Mouse (Mus musculus) intestine, embryonic 14.5 days (tissue): ENCODE data around the gene Spata18. TPM values are rescaled to one million over a fixed set of nuclear protein-coding genes. Genes with fewer than 3 reads are reported as not detected.
A peak's percentile ranks its signal among the peaks of the same experiment; 100 is the strongest.

ENCODE experiments used
- ATAC-seq: fragments of 200-750 bp; cut with Nextera tagmentation; replicated peaks from 2 replicates; pipeline ENCODE4 v1.8.0; 2017; ENCODE audit warnings: low read depth, moderate number of reproducible peaks, moderate TSS enrichment, moderate library complexity; ENCODE audit not compliant: low FRiP score, low TSS enrichment
- DNase-seq: peaks from one replicate; pipeline ENCODE4 v3.0.0-alpha.2; 2018; ENCODE audit warnings: low spot score
- H3K27ac ChIP-seq: fragments of 300-500 bp; sonication (generic); 2 replicates; pipeline ENCODE4 v1.5.1; 2014; ENCODE audit warnings: low read depth, mild to moderate bottlenecking, control low read depth
- H3K27me3 ChIP-seq: fragments of 300-500 bp; sonication (generic); replicated peaks from 2 replicates; pipeline ENCODE4 v1.6.1; 2014; ENCODE audit warnings: low read length, control low read depth; ENCODE audit not compliant: control insufficient read depth, insufficient read depth
- H3K36me3 ChIP-seq: fragments of 300-500 bp; sonication (generic); 2 replicates; pipeline ENCODE4 v1.6.1; 2014; ENCODE audit warnings: low read length, control low read depth; ENCODE audit not compliant: control insufficient read depth, insufficient read depth
- H3K4me1 ChIP-seq: fragments of 300-500 bp; sonication (generic); replicated peaks from 2 replicates; pipeline ENCODE4 v1.6.1; 2014; ENCODE audit warnings: low read length, control low read depth, mixed read lengths; ENCODE audit not compliant: control insufficient read depth, insufficient read depth
- H3K4me2 ChIP-seq: fragments of 300-500 bp; sonication (generic); 2 replicates; pipeline ENCODE4 v1.6.1; 2014; ENCODE audit warnings: low read length
- H3K4me3 ChIP-seq: fragments of 300-500 bp; sonication (generic); 2 replicates; pipeline ENCODE4 v1.5.1; 2014; ENCODE audit warnings: low read depth, low read length, control low read depth, mixed read lengths
- H3K9ac ChIP-seq: fragments of 300-500 bp; sonication (generic); 2 replicates; pipeline ENCODE4 v1.6.1; 2014; ENCODE audit warnings: mild to moderate bottlenecking, low read length
- H3K9me3 ChIP-seq: fragments of 300-500 bp; sonication (generic); 2 replicates; pipeline ENCODE4 v1.6.1; 2016; ENCODE audit warnings: low read length, control low read depth; ENCODE audit not compliant: control insufficient read depth
- WGBS: fragments of 180-500 bp; shearing (Covaris S2); extraction: QIAGEN DNeasy Blood & Tissue Kit; methylation state at CpG from one replicate; pipeline ENCODE4 v1.1.7; 2014; 5-methylcytosine and 5-hydroxymethylcytosine counted together
- polyA plus RNA-seq: library from polyadenylated mRNA; unstranded; fragments of >200 nt; fragmentation: Nextera tagmentation; extraction: Ambion mirVana; gene quantifications from 2 replicates; pipeline ENCODE4 v1.2.1, GENCODE M21; 2014

The Spata18 gene
- polyA plus RNA-seq, 1 experiment from 2014 or later: 0.45 TPM

DNA sequence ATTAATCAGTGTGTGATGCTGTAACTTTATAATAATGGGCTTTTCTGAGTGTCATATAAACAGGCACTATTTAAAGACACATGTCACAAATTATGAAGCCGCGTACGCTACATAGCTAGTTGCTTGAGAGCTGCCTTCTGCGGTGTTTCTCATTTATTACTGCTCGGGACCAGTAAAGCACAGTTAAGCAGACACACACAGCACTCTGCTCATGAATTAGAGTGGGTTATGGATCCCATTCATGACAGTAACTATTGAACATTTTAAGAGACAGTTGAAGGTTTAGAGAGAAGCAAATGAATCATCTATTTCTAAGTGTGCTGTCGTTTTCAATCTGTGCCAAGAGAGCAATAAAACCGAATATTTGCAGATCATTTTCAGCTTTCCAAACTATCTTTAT lies 24.3 kb upstream of the Spata18 start:
- 86% methylated on average over 7 of the region's 7 CpGs for WGBS

DNA sequence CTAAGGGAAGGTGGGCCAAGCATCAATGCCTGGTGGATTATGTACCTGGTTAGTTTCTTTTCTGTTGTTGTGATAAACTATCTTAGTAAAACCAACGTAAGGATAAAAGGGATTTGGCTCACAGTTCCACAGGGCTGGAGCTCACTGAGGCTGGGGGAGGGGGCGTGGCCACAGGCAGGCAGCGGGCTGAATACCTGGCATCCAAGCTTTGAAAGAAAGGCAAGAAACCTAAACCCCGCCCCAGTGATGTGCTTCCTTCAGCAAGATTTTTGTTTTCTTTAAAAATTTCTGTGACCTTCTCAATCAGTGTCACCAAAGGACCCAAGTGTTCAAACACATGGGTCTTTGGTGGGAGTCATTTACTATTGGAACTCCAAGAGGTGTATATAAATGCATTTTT lies 23.6 kb upstream of the Spata18 start:
- Histone ChIP-seq H3K27me3 (no peaks in the 10 kb centered on the region), H3K4me2 (no peak overlapping the region), H3K27ac (no peak overlapping the region), H3K9me3 (no peaks in the 10 kb centered on the region), H3K4me3 (no peak overlapping the region), H3K9ac (no peak overlapping the region), H3K4me1 (no peaks in the 10 kb centered on the region), H3K36me3 (no peaks in the 10 kb centered on the region)
- DNase-seq (no peak), ATAC-seq (no peak)
- 60% methylated on average over 4 of the region's 4 CpGs for WGBS

More for the DNA sequence above, 24.3 kb upstream of the Spata18 start:
- Histone ChIP-seq H3K4me2 (no peak overlapping the region), H3K9ac (no peak overlapping the region), H3K9me3 (no peaks in the 10 kb centered on the region), H3K36me3 (no peaks in the 10 kb centered on the region), H3K4me3 (no peak overlapping the region), H3K27me3 (no peaks in the 10 kb centered on the region), H3K27ac (no peak overlapping the region), H3K4me1 (no peaks in the 10 kb centered on the region)
- ATAC-seq: no peak
- DNase-seq: no peak

DNA sequence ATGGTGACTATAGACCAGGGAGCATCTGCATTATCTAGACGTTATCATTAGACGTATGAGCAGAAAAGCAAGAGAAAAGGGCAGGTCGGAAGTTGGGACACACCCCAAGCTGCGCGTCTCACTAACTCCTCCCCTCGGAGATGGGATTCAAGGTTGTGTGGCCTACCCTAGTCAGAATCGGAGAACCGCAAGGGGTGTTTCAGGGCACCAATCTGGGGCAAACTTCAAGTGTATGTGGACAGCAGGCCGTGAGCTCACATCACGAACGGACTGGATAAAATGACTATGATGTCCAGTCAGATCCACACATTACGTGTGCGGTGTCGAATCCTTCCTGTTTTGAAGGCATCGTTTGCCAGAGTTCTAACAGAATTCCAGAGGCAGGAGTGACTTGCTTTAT lies 23.2 kb upstream of the Spata18 start:
- DNase-seq: no peak
- Histone ChIP-seq H3K4me1 (no peaks in the 10 kb centered on the region), H3K4me3 (no peak overlapping the region), H3K27me3 (no peaks in the 10 kb centered on the region), H3K36me3 (no peaks in the 10 kb centered on the region), H3K9me3 (no peaks in the 10 kb centered on the region), H3K27ac (no peak overlapping the region), H3K9ac (no peak overlapping the region), H3K4me2 (no peak overlapping the region)
- ATAC-seq: no peak
- 79% methylated on average over 15 of the region's 15 CpGs for WGBS

DNA sequence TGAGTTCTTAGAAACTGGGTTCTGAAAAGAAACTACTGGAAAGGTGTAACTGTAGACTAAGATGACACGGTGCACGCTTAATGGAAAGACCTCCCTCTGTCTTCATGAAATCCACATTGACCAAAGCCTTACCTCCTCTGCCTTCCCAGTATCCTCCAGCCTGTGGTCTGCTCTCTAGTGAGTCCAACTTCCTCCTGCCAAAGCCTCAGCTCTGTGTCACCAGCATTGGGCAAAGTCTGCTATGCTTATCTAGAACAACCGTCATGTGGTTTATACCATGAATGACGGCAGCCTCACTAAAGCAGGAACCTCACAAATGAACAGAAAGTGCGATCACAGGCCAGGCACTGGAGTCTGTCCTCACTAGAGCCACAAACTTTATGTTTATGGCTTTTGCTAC lies 21.0 kb upstream of the Spata18 start:
- ATAC-seq (peak; percentile 71), DNase-seq (no peak)
- Histone ChIP-seq H3K4me3 (no peak overlapping the region), H3K27me3 (no peaks in the 10 kb centered on the region), H3K4me2 (no peak overlapping the region), H3K27ac (no peak overlapping the region), H3K4me1 (no peaks in the 10 kb centered on the region), H3K9ac (no peak overlapping the region), H3K36me3 (peaks cover 12% of the 10 kb centered on the region), H3K9me3 (peaks cover 6% of the 10 kb centered on the region)
- 68% methylated on average over 5 of the region's 5 CpGs for WGBS

DNA sequence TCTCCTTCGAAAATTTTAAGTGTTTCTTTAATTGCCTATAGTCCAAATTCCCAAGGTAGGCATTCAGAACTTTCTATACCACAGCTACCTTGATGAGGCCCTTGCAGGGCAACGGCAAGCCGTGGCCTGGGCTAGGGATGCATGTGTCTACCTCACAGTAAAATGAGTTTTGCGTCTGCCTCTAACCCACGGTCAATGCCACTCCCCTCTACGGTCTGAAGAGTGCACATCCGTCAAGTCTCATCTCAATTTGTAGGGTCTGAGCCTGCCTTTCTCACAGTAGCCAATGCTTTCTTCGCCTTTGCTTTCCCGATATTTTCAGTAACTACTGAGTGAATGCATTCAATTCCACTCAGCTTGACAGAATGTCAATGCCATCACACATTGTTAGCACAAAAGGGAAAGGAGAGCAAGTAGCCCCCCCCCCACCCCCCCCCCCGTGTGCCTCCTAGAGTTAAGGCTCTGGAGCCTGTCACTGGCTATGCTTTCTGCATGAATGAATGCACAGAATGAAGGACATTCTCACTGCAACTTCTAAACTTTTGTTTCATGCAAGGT lies 20.1 kb upstream of the Spata18 start:
- no peaks in the 10 kb centered on the region for H3K4me1 ChIP-seq
- no peaks in the 10 kb centered on the region for H3K27me3 ChIP-seq
- no peak for DNase-seq
- H3K9ac ChIP-seq: no peak overlapping the region
- H3K27ac ChIP-seq: no peak overlapping the region
- no peak overlapping the region for H3K4me3 ChIP-seq
- peaks cover 19% of the 10 kb centered on the region for H3K36me3 ChIP-seq
- H3K4me2 ChIP-seq: no peak overlapping the region
- WGBS: 76% methylated on average over 10 of the region's 10 CpGs
- peaks cover 6% of the 10 kb centered on the region for H3K9me3 ChIP-seq
- ATAC-seq: no peak

DNA sequence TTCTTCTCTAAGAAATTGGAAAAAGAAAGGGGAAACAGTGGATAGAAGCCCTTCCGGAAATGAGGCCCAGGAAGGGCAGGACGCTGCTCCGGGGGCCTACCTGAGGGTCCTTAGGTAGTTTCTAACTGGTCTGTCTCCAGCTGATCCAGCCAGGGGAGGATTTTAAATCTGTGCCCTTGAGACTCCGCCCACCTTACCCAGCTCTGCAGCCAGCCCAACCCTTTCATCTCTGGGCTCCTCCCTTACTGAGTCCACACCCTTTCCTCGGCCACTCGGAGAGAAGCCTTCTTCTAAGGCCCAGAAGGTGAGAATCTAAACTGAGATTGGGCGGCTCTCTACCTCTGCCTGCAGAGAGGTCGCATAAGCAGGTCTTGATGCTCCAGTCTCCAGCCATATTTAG lies 18.9 kb upstream of the Spata18 start, which contains the start of gene Lrrc66:
Gene Lrrc66 (minus strand): TSS at position 236 of the 400 bp plus-strand sequence.
- peaks cover 19% of the 10 kb centered on the region for H3K36me3 ChIP-seq
- DNase-seq (no peak), ATAC-seq (no peak)
- H3K4me2 ChIP-seq: no peak within 1 kb of the TSS
- no peaks in the 10 kb centered on the region for H3K4me1 ChIP-seq
- no peak within 1 kb of the TSS for H3K9ac ChIP-seq
- no peak within 1 kb of the TSS for H3K27ac ChIP-seq
- peaks cover 6% of the 10 kb centered on the region for H3K9me3 ChIP-seq
- 73% methylated on average over 8 of the region's 8 CpGs for WGBS
- no peak within 1 kb of the TSS for H3K4me3 ChIP-seq
- no peaks in the 10 kb centered on the region for H3K27me3 ChIP-seq

DNA sequence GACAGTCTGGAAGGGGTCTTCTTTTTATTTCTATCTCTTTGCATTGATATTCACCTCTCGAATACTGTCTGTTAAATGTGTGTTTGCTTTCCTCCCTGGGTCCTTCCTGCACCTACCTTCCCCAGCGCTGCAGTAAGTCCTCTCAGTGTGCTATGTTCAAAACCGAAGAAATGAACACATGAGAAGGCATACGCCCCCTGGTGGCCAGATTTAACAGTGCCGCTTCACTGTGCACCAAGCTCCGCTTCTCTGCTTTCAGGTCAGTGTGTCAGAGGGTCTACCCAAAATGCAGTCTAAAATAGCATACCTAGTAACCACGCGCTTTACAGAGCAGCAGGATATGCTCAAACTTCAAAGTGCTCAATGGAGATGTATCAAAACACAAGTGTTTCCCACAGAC lies 18.0 kb upstream of the Spata18 start:
- Histone ChIP-seq H3K4me2 (no peak overlapping the region), H3K27me3 (no peaks in the 10 kb centered on the region), H3K4me3 (no peak overlapping the region), H3K27ac (no peak overlapping the region), H3K9me3 (peaks cover 6% of the 10 kb centered on the region), H3K9ac (no peak overlapping the region), H3K4me1 (no peaks in the 10 kb centered on the region), H3K36me3 (peaks cover 19% of the 10 kb centered on the region)
- no peak for ATAC-seq
- 67% methylated on average over 8 of the region's 8 CpGs for WGBS
- DNase-seq: peak; percentile 76

DNA sequence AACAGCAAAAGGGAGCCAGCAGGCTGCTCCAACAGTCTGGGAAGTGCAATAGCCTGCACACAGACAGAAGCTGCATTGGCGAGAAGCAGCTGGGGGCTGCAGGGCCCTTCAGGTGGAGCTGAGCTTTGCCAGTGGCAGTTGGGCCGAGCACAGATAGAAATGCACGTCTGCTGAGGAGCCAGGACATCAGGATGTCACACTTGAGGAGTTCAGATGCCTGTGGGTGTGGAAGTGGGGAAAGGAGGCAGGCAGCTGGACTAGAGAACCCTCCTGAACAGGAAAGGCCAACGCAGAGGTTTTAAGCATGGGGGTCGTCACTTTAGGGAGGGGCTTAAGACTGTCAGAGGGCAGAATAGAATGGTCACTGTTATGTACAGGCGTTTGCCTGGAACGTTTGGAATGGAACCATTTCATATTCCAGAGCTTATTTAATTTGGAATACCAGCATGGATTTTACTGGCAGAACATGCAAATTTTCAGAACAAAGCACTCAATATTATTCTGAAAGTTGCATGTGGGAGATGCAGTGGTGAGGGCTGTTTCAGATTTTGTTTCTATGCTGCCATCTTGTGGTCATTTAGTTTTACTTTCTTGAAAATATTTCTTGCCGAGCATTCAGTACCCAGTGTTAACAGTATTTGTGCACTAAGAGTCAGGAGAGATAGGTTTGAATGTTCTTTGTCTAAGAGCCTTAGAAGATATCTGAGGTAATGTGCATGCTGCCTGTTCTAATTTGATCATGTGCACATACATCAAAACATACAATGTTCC lies 13.7 kb upstream of the Spata18 start:
- H3K9me3 ChIP-seq: peaks cover 6% of the 10 kb centered on the region
- WGBS: 40% methylated on average over 8 of the region's 8 CpGs
- H3K4me3 ChIP-seq: no peak overlapping the region
- no peak for DNase-seq
- H3K27ac ChIP-seq: no peak overlapping the region
- no peak overlapping the region for H3K9ac ChIP-seq
- H3K36me3 ChIP-seq: peaks cover 25% of the 10 kb centered on the region
- H3K27me3 ChIP-seq: no peaks in the 10 kb centered on the region
- no peak overlapping the region for H3K4me2 ChIP-seq
- peak; percentile 40; the same call in 1 of the 2 replicates for ATAC-seq
- H3K4me1 ChIP-seq: no peaks in the 10 kb centered on the region

DNA sequence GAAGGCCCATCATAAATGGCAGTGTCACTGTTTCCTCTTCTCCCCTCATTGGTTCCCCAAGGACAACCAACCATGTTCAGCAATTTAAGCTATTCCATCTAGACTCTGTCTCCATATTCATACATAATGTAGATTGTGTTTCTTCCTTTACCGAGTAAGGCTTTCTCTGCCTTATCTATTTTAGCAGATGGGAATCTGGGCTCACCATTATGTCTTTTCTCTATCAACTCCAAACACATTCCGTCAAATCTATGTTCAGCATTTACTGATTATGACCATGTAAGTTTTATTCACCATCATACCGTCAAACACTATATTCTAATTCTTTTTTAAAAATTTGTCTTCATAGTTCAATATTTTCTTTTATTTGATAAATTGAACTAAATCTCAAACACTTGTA lies 10.1 kb upstream of the Spata18 start:
- WGBS: 90% methylated on average over 3 of the region's 3 CpGs
- no peak overlapping the region for H3K4me2 ChIP-seq
- no peak for ATAC-seq

More for the DNA sequence above, 10.1 kb upstream of the Spata18 start:
- Histone ChIP-seq H3K4me1 (no peaks in the 10 kb centered on the region), H3K36me3 (peaks cover 6% of the 10 kb centered on the region), H3K9me3 (no peaks in the 10 kb centered on the region), H3K4me3 (no peak overlapping the region), H3K27ac (no peak overlapping the region), H3K9ac (no peak overlapping the region), H3K27me3 (no peaks in the 10 kb centered on the region)
- no peak for DNase-seq
